In genomic region chr14:103069465-103069863, GRCm38 (mm10) we compare ENCODE assay signal across 8 mouse cellular contexts. TPM values are rescaled to one million over a fixed set of nuclear protein-coding genes. Genes with fewer than 3 reads are reported as not detected.
A peak's percentile ranks its signal among the peaks of the same experiment; 100 is the strongest.
DNase-seq lines count a peak whose midpoint lies in the region; ATAC-seq and TF ChIP-seq lines count a peak whose summit lies in the region.

No protein-coding gene starts in this region.

- H3K27ac ChIP-seq in forebrain, embryonic 12.5 days: peak overlapping the region; percentile 80; the same call in 1 of the 2 replicates
- peak overlapping the region; percentile 97 for H3K27ac ChIP-seq in liver, embryonic 12.5 days
- H3K27ac ChIP-seq in stomach, postnatal 0 days (replicated peaks): peak overlapping the region; percentile 94

- no peak for TF ChIP-seq EP300 in stomach, postnatal 0 days (optimal IDR thresholded peaks at IDR 0.05)

- peaks cover 5% of the 10 kb centered on the region for H3K79me2 ChIP-seq in C2C12 (ENCODE audit: control insufficient read depth, insufficient read depth)

- H3K4me1 ChIP-seq in forebrain, embryonic 12.5 days: peaks cover 14% of the 10 kb centered on the region
- peaks cover 24% of the 10 kb centered on the region for H3K4me1 ChIP-seq in liver, embryonic 12.5 days
- no peaks in the 10 kb centered on the region for H3K4me1 ChIP-seq in stomach, postnatal 0 days (replicated peaks; ENCODE audit: control insufficient read depth, insufficient read depth)

- peak overlapping the region; percentile 55 for H3ac ChIP-seq in C2C12 (ENCODE audit: control insufficient read depth, insufficient read length, low read depth)

- no peaks in the 10 kb centered on the region for H3K79me3 ChIP-seq in C2C12 (ENCODE audit: low read depth)

- peaks cover 19% of the 10 kb centered on the region for H3K36me3 ChIP-seq in C2C12 (ENCODE audit: control insufficient read depth, insufficient read depth)
- peaks cover 12% of the 10 kb centered on the region for H3K36me3 ChIP-seq in forebrain, embryonic 12.5 days (replicated peaks)
- peaks cover 28% of the 10 kb centered on the region for H3K36me3 ChIP-seq in liver, embryonic 12.5 days
- peaks cover 2% of the 10 kb centered on the region; the same call in 1 of the 2 replicates for H3K36me3 ChIP-seq in stomach, postnatal 0 days (ENCODE audit: control insufficient read depth, insufficient read depth, low read length)

- WGBS in forebrain, embryonic 12.5 days: 9% methylated on average over 12 of the region's 12 CpGs
- WGBS in liver, embryonic 12.5 days (ENCODE audit: insufficient replicate concordance): 27% methylated on average over 12 of the region's 12 CpGs
- WGBS in stomach, postnatal 0 days: 15% methylated on average over 12 of the region's 12 CpGs

- no peaks in the 10 kb centered on the region for H3K9me3 ChIP-seq in forebrain, embryonic 12.5 days
- H3K9me3 ChIP-seq in liver, embryonic 12.5 days (replicated peaks): no peaks in the 10 kb centered on the region
- H3K9me3 ChIP-seq in stomach, postnatal 0 days (ENCODE audit: control insufficient read depth, low read length): no peaks in the 10 kb centered on the region

- no peak overlapping the region for H3K4me3 ChIP-seq in C2C12 (ENCODE audit: insufficient read depth, poor library complexity, severe bottlenecking)
- peak overlapping the region; percentile 59 for H3K4me3 ChIP-seq in forebrain, embryonic 12.5 days (replicated peaks)
- H3K4me3 ChIP-seq in liver, embryonic 12.5 days: peak overlapping the region; percentile 75
- H3K4me3 ChIP-seq in stomach, postnatal 0 days (ENCODE audit: low read depth, low read length): peak overlapping the region; percentile 73

- peak overlapping the region; percentile 61 for H3K9ac ChIP-seq in forebrain, embryonic 12.5 days
- peak overlapping the region; percentile 82 for H3K9ac ChIP-seq in liver, embryonic 12.5 days
- H3K9ac ChIP-seq in stomach, postnatal 0 days (ENCODE audit: low read length): peak overlapping the region; percentile 79; the same call in 1 of the 2 replicates

- peak; percentile 70 for DNase-seq in cerebellum, adult 9-10 months
- no peak for DNase-seq in cerebellum, postnatal 14 days
- DNase-seq in stomach, postnatal 0 days (ENCODE audit: low spot score): no peak
- no peak for DNase-seq in cerebellum, postnatal 25 days
- DNase-seq in kidney, postnatal 36 days: no peak

- peak; percentile 31; the same call in 1 of the 2 replicates for ATAC-seq in forebrain, embryonic 12.5 days (ENCODE audit: low FRiP score)
- no peak; the same call in 1 of the 2 replicates for ATAC-seq in liver, embryonic 12.5 days
- no peak for ATAC-seq in stomach, postnatal 0 days (ENCODE audit: low FRiP score, low TSS enrichment)

- peak overlapping the region; percentile 81 for H3K4me2 ChIP-seq in forebrain, embryonic 12.5 days
- H3K4me2 ChIP-seq in liver, embryonic 12.5 days: peak overlapping the region; percentile 94
- peak overlapping the region; percentile 96 for H3K4me2 ChIP-seq in stomach, postnatal 0 days (replicated peaks; ENCODE audit: low read depth)

- no peaks in the 10 kb centered on the region for H3K27me3 ChIP-seq in C2C12 (ENCODE audit: control insufficient read depth, insufficient read depth, insufficient read length)
- no peaks in the 10 kb centered on the region for H3K27me3 ChIP-seq in forebrain, embryonic 12.5 days
- H3K27me3 ChIP-seq in liver, embryonic 12.5 days (replicated peaks): no peaks in the 10 kb centered on the region
- no peaks in the 10 kb centered on the region for H3K27me3 ChIP-seq in stomach, postnatal 0 days (ENCODE audit: control insufficient read depth, insufficient read depth, low read length)

- no peak for TF ChIP-seq CTCF in C2C12 (IDR thresholded peaks at IDR 0.05; ENCODE audit: control insufficient read depth, insufficient read depth, insufficient read length)
- no peak for TF ChIP-seq CTCF in stomach, postnatal 0 days (IDR thresholded peaks at IDR 0.05; ENCODE audit: low read depth)

TF ChIP-seq in C2C12, 6 proteins besides CTCF, POLR2A, EP300 and RAD21:
- TF ChIP-seq CEBPB (IDR thresholded peaks at IDR 0.05; ENCODE audit: low read depth) (no peak), USF1 (IDR thresholded peaks at IDR 0.05; ENCODE audit: low read depth) (no peak), MYOG (IDR thresholded peaks at IDR 0.05; ENCODE audit: control insufficient read depth, extremely low read depth, insufficient read length) (no peak), MYOD1 (IDR thresholded peaks at IDR 0.05; ENCODE audit: control insufficient read depth, insufficient read length, low read depth) (no peak), FOSL1 (IDR thresholded peaks at IDR 0.05; ENCODE audit: insufficient read depth, low read length, poor library complexity, severe bottlenecking) (no peak), MAX (IDR thresholded peaks at IDR 0.05) (no peak)
TF ChIP-seq in C2C12: peak in this region for 0.

RNA-seq across cellular contexts. Expression of gene Cln5, which starts 0.6 kb away (rescaled TPM):
- 15.7 TPM for polyA plus RNA-seq in C2C12 (2012; fragmentation: generic; extraction: Trizol)
- polyA plus RNA-seq in forebrain, embryonic 12.5 days (2016; fragmentation: Nextera tagmentation; extraction: Ambion mirVana): 17.6 and 19.9 TPM in 2 replicates
- polyA plus RNA-seq in liver, embryonic 12.5 days (2016; fragmentation: Nextera tagmentation; extraction: Ambion mirVana): 23.2 and 23.9 TPM in 2 replicates
- 21.8 and 21.9 TPM in 2 replicates for polyA plus RNA-seq in stomach, postnatal 0 days (2015; fragmentation: Nextera tagmentation; extraction: Ambion mirVana)

RNA-seq across cellular contexts. Expression of gene Acod1, which starts 22.7 kb away (rescaled TPM):
- polyA plus RNA-seq in C2C12 (2012; fragmentation: generic; extraction: Trizol): not detected
- polyA plus RNA-seq in forebrain, embryonic 12.5 days (2016; fragmentation: Nextera tagmentation; extraction: Ambion mirVana): 0.06 TPM in 1 of 2 replicates, not detected in the other
- polyA plus RNA-seq in liver, embryonic 12.5 days (2016; fragmentation: Nextera tagmentation; extraction: Ambion mirVana): 0.10 and 0.12 TPM in 2 replicates
- not detected in 2 replicates for polyA plus RNA-seq in stomach, postnatal 0 days (2015; fragmentation: Nextera tagmentation; extraction: Ambion mirVana)

RNA-seq across cellular contexts. Expression of gene Fbxl3, which starts 29.9 kb away (rescaled TPM):
- polyA plus RNA-seq in C2C12 (2012; fragmentation: generic; extraction: Trizol): 8.3 TPM
- polyA plus RNA-seq in forebrain, embryonic 12.5 days (2016; fragmentation: Nextera tagmentation; extraction: Ambion mirVana): 23.7 and 27.4 TPM in 2 replicates
- polyA plus RNA-seq in liver, embryonic 12.5 days (2016; fragmentation: Nextera tagmentation; extraction: Ambion mirVana): 14.7 and 16.4 TPM in 2 replicates
- 16.2 and 16.9 TPM in 2 replicates for polyA plus RNA-seq in stomach, postnatal 0 days (2015; fragmentation: Nextera tagmentation; extraction: Ambion mirVana)
